Mouse (Mus musculus): ENCODE data around the gene Vmn2r49. TPM values are rescaled to one million over a fixed set of nuclear protein-coding genes. Genes with fewer than 3 reads are reported as not detected.
"Not testable (repeated sequence)": the region's sequence is repeated elsewhere in the genome, so short reads cannot be mapped to it uniquely, and the experiment has no call there.

Gene Vmn2r49
- polyA plus RNA-seq (2015; fragmentation: Nextera tagmentation; extraction: Ambion mirVana): not detected in 2 replicates

DNA sequence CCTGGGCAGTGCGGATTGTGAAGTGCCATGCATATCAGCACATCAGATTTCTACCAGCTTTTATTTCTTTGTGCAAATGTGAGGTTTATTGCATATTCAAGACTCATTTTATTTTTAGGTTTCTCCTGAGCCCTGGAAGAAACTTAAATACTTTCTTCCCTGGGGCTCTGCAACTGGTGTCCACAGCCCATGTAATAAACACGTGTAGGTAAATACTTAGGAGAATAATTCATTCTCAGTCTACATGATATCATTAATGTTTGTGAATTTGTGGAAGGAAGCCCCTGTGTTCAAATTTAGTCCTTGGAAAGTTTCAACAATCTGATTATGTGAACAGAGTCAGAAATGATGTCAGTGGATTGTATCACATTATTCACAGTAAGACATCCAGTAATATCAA, at the start of gene Vmn2r49:
TSS of gene Vmn2r49 (minus strand) at position 101 of the 400 bp plus-strand sequence.
- H3K4me3 ChIP-seq (ENCODE audit: low read depth, low read length); H3K4me2 ChIP-seq (ENCODE audit: low read depth, low read length); H3K4me1 ChIP-seq (ENCODE audit: control insufficient read depth, low read depth, low read length); H3K9ac ChIP-seq (ENCODE audit: low read depth, low read length); H3K27ac ChIP-seq (ENCODE audit: low read length); H3K9me3 ChIP-seq (replicated peaks; ENCODE audit: control insufficient read depth, low read length); ATAC-seq (ENCODE audit: low read depth); H3K27me3 ChIP-seq (ENCODE audit: control insufficient read depth, insufficient read depth, low read depth, low read length); H3K36me3 ChIP-seq (ENCODE audit: control insufficient read depth, insufficient read depth): not testable (repeated sequence)
- WGBS (ENCODE audit: insufficient replicate concordance): no CpG with 5 or more reads among the region's 2 CpGs

DNA sequence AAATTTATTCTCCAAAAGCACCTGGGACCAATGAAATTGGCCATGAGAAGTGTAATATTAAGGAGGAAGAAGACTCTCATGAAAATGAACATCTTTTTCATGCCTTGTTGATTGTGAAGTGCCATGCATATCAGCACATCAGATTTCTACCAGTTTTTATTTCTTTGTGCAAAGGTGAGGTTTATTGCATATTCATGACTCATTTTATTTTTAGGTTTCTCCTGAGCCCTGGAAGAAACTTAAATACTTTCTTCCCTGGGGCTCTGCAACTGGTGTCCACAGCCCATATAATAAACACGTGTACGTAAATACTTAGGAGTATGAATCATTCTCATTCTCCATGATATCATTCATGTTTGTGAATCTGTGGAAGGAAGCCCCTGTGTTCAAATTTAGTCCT, 38.6 kb downstream of the Vmn2r49 start, which contains the start of gene Vmn2r48:
TSS of gene Vmn2r48 (minus strand) at position 101 of the 400 bp plus-strand sequence.
- not testable (repeated sequence) for H3K27ac ChIP-seq (ENCODE audit: low read length); H3K9me3 ChIP-seq (replicated peaks; ENCODE audit: control insufficient read depth, low read length); H3K4me2 ChIP-seq (ENCODE audit: low read depth, low read length); H3K27me3 ChIP-seq (ENCODE audit: control insufficient read depth, insufficient read depth, low read depth, low read length); H3K9ac ChIP-seq (ENCODE audit: low read depth, low read length); H3K4me3 ChIP-seq (ENCODE audit: low read depth, low read length); ATAC-seq (ENCODE audit: low read depth); H3K36me3 ChIP-seq (ENCODE audit: control insufficient read depth, insufficient read depth); H3K4me1 ChIP-seq (ENCODE audit: control insufficient read depth, low read depth, low read length)
- 46% methylated on average over 2 of the region's 2 CpGs for WGBS (ENCODE audit: insufficient replicate concordance)

Other genes starting within 250 kb of the Vmn2r49 start
- not detected in 2 replicates for gene Vmn2r46, start 221.7 kb downstream of the Vmn2r49 start, polyA plus RNA-seq (2015; fragmentation: Nextera tagmentation; extraction: Ambion mirVana)
- gene Vmn2r47, start 150.9 kb downstream of the Vmn2r49 start, polyA plus RNA-seq (2015; fragmentation: Nextera tagmentation; extraction: Ambion mirVana): not detected in 2 replicates
- gene Vmn2r48, start 38.7 kb downstream of the Vmn2r49 start, polyA plus RNA-seq (2015; fragmentation: Nextera tagmentation; extraction: Ambion mirVana): not detected in 2 replicates
- gene Vmn2r50, start 61.0 kb upstream of the Vmn2r49 start, polyA plus RNA-seq (2015; fragmentation: Nextera tagmentation; extraction: Ambion mirVana): not detected in 2 replicates
- gene Vmn2r51, start 113.5 kb upstream of the Vmn2r49 start, polyA plus RNA-seq (2015; fragmentation: Nextera tagmentation; extraction: Ambion mirVana): not detected in 2 replicates
- not detected in 2 replicates for gene Vmn2r52, start 184.3 kb upstream of the Vmn2r49 start, polyA plus RNA-seq (2015; fragmentation: Nextera tagmentation; extraction: Ambion mirVana)

Measured in liver, embryonic 16.5 days (tissue).